Mouse (Mus musculus): ENCODE data around the gene Clasp1. TPM values are rescaled to one million over a fixed set of nuclear protein-coding genes. Genes with fewer than 3 reads are reported as not detected.

Clasp1 gene
- total RNA-seq, 2 experiments from 2014 or later = 91.0 to 94.3 TPM

GRCm38 (mm10) chr1:118448214-118448613 is 59.4 kb downstream of the Clasp1 start:
- DNase-seq (ENCODE audit: low spot score in 2 of 2) = no peak

- DNase-seq (ENCODE audit: low spot score in 2 of 2) = no peak
Measured at GRCm38 (mm10) chr1:118450891-118451450, 62.1 kb downstream of the Clasp1 start.

- DNase-seq (ENCODE audit: low spot score in 2 of 2) = no peak
Measured at GRCm38 (mm10) chr1:118453577-118453976, 64.7 kb downstream of the Clasp1 start.

- no peak for DNase-seq (ENCODE audit: low spot score in 2 of 2)
Measured at GRCm38 (mm10) chr1:118454817-118455216, 66.0 kb downstream of the Clasp1 start.

- DNase-seq (ENCODE audit: low spot score in 2 of 2) = peak; percentile 50 to 77
Measured at GRCm38 (mm10) chr1:118457256-118457882, 68.5 kb downstream of the Clasp1 start.

GRCm38 (mm10) chr1:118457883-118458259 is 69.0 kb downstream of the Clasp1 start:
- DNase-seq (ENCODE audit: low spot score in 2 of 2) = no peak

GRCm38 (mm10) chr1:118458279-118458678 is 69.4 kb downstream of the Clasp1 start:
- no peak for DNase-seq (ENCODE audit: low spot score in 2 of 2)

- DNase-seq (ENCODE audit: low spot score in 2 of 2) = peak; percentile 83 to 93
Measured at GRCm38 (mm10) chr1:118458963-118459920, 70.4 kb downstream of the Clasp1 start.

GRCm38 (mm10) chr1:118460716-118461115 is 71.9 kb downstream of the Clasp1 start:
- no peak for DNase-seq (ENCODE audit: low spot score in 2 of 2)

- no peak for DNase-seq (ENCODE audit: low spot score in 2 of 2)
Measured at GRCm38 (mm10) chr1:118466041-118466440, 77.2 kb downstream of the Clasp1 start.

- no peak for DNase-seq (ENCODE audit: low spot score in 2 of 2)
Measured at GRCm38 (mm10) chr1:118472386-118472785, 83.5 kb downstream of the Clasp1 start.

GRCm38 (mm10) chr1:118476919-118477318 is 88.1 kb downstream of the Clasp1 start:
- peak in 1 of 2 experiments; percentile 59 for DNase-seq (ENCODE audit: low spot score in 2 of 2)

- no peak for DNase-seq (ENCODE audit: low spot score in 2 of 2)
Measured at GRCm38 (mm10) chr1:118479246-118479645, 90.4 kb downstream of the Clasp1 start.

GRCm38 (mm10) chr1:118480484-118481364 is 91.9 kb downstream of the Clasp1 start:
- no peak for DNase-seq (ENCODE audit: low spot score in 2 of 2)

GRCm38 (mm10) chr1:118481365-118481702 is 92.5 kb downstream of the Clasp1 start:
- DNase-seq (ENCODE audit: low spot score in 2 of 2) = peak in 1 of 2 experiments; percentile 38

GRCm38 (mm10) chr1:118481703-118482102 is 92.8 kb downstream of the Clasp1 start:
- peak; percentile 23 to 42 for DNase-seq (ENCODE audit: low spot score in 2 of 2)

- DNase-seq (ENCODE audit: low spot score in 2 of 2) = no peak
Measured at GRCm38 (mm10) chr1:118482285-118483019, 93.6 kb downstream of the Clasp1 start.

GRCm38 (mm10) chr1:118483504-118484096 is 94.7 kb downstream of the Clasp1 start:
- DNase-seq (ENCODE audit: low spot score in 2 of 2) = no peak

GRCm38 (mm10) chr1:118485572-118485971 is 96.7 kb downstream of the Clasp1 start:
- peak in 1 of 2 experiments; percentile 30 for DNase-seq (ENCODE audit: low spot score in 2 of 2)

GRCm38 (mm10) chr1:118486021-118486420 is 97.2 kb downstream of the Clasp1 start:
- no peak for DNase-seq (ENCODE audit: low spot score in 2 of 2)

Measured in layer of hippocampus, adult 18-20 months (tissue).